Mouse (Mus musculus) G1E (cell line): ENCODE measurements around the gene Traf4.

ENCODE experiments used
- CTCF ChIP-seq: IDR thresholded peaks from 2 replicates; pipeline ENCODE4 v1.5.1; 2012; ENCODE audit warnings: low read depth, low read length, inconsistent platforms, mixed read lengths
- TAL1 ChIP-seq: conservative IDR thresholded peaks from 2 replicates; pipeline ENCODE4 v1.6.1; 2012; ENCODE audit warnings: low read depth, low read length, inconsistent platforms, mixed read lengths

GRCm38 (mm10) chr11:78181830-78182357 is 16.5 kb upstream of the Traf4 start:
- TF ChIP-seq CTCF: no peak
- TF ChIP-seq TAL1: no peak
